Mouse (Mus musculus): ENCODE data around the gene Gm7534. TPM values are rescaled to one million over a fixed set of nuclear protein-coding genes. Genes with fewer than 3 reads are reported as not detected.
"Not testable (repeated sequence)": the region's sequence is repeated elsewhere in the genome, so short reads cannot be mapped to it uniquely, and the experiment has no call there.

Gm7534 gene
- polyA plus RNA-seq, 1 experiment = not detected

- H3K4me1 ChIP-seq (ENCODE audit: control insufficient read depth, insufficient read depth, low read length) = no peaks in the 10 kb centered on the region
- no peaks in the 10 kb centered on the region for H3K27me3 ChIP-seq (ENCODE audit: control insufficient read depth, insufficient read depth, low read length)
- no peak overlapping the region for H3K4me3 ChIP-seq (replicated peaks; ENCODE audit: insufficient read depth, low read depth, low read length)
- TF ChIP-seq CTCF (IDR thresholded peaks at IDR 0.05; ENCODE audit: borderline replicate concordance, insufficient read depth, low read depth, low read length) = no peak
- TF ChIP-seq POLR2A (IDR thresholded peaks at IDR 0.05; ENCODE audit: borderline replicate concordance, insufficient read depth, low read length) = no peak
- no peak overlapping the region for H3K27ac ChIP-seq (ENCODE audit: insufficient read depth, low read length)
- no peak for DNase-seq
- 97% methylated on average over 6 of the region's 6 CpGs for WGBS
These were observed 38.2 kb downstream of the Gm7534 start for GRCm38 (mm10) chr4:134164591-134164990.

GRCm38 (mm10) chr4:134160071-134160470 lies 42.7 kb downstream of the Gm7534 start:
- peak overlapping the region; percentile 58 for H3K4me3 ChIP-seq (replicated peaks; ENCODE audit: insufficient read depth, low read depth, low read length)
- 7% methylated on average over 30 of the region's 30 CpGs for WGBS
- not testable (repeated sequence) for H3K27ac ChIP-seq (ENCODE audit: insufficient read depth, low read length); H3K27me3 ChIP-seq (ENCODE audit: control insufficient read depth, insufficient read depth, low read length); H3K4me1 ChIP-seq (ENCODE audit: control insufficient read depth, insufficient read depth, low read length)
- peak; percentile 30 to 56 for DNase-seq

- no peak for DNase-seq
- Histone ChIP-seq H3K27me3 (ENCODE audit: control insufficient read depth, insufficient read depth, low read length) (no peaks in the 10 kb centered on the region), H3K27ac (ENCODE audit: insufficient read depth, low read length) (no peak overlapping the region), H3K4me1 (ENCODE audit: control insufficient read depth, insufficient read depth, low read length) (0 out of 2 replicates have a peak, but pooled peaks cover 3% of the 10 kb centered on the region), H3K4me3 (replicated peaks; ENCODE audit: insufficient read depth, low read depth, low read length) (no peak overlapping the region)
- WGBS = 74% methylated on average over 6 of the region's 6 CpGs
- TF ChIP-seq CTCF (IDR thresholded peaks at IDR 0.05; ENCODE audit: borderline replicate concordance, insufficient read depth, low read depth, low read length) = no peak
- no peak for TF ChIP-seq POLR2A (IDR thresholded peaks at IDR 0.05; ENCODE audit: borderline replicate concordance, insufficient read depth, low read length)
These were observed 44.0 kb downstream of the Gm7534 start for GRCm38 (mm10) chr4:134158774-134159173.

GRCm38 (mm10) chr4:134157558-134157957 lies 45.2 kb downstream of the Gm7534 start:
- Histone ChIP-seq H3K4me1 (ENCODE audit: control insufficient read depth, insufficient read depth, low read length) (0 out of 2 replicates have a peak, but pooled peaks cover 3% of the 10 kb centered on the region), H3K4me3 (replicated peaks; ENCODE audit: insufficient read depth, low read depth, low read length) (no peak overlapping the region), H3K27ac (ENCODE audit: insufficient read depth, low read length) (no peak overlapping the region), H3K27me3 (ENCODE audit: control insufficient read depth, insufficient read depth, low read length) (no peaks in the 10 kb centered on the region)
- TF ChIP-seq POLR2A (IDR thresholded peaks at IDR 0.05; ENCODE audit: borderline replicate concordance, insufficient read depth, low read length) (no peak), CTCF (IDR thresholded peaks at IDR 0.05; ENCODE audit: borderline replicate concordance, insufficient read depth, low read depth, low read length) (no peak)
- DNase-seq = no peak
- WGBS = 98% methylated on average over 2 of the region's 2 CpGs

GRCm38 (mm10) chr4:134156744-134157143 lies 46.1 kb downstream of the Gm7534 start:
- H3K27me3 ChIP-seq (ENCODE audit: control insufficient read depth, insufficient read depth, low read length) = no peaks in the 10 kb centered on the region
- WGBS = 78% methylated on average over 8 of the region's 8 CpGs
- TF ChIP-seq POLR2A (IDR thresholded peaks at IDR 0.05; ENCODE audit: borderline replicate concordance, insufficient read depth, low read length) (no peak), CTCF (IDR thresholded peaks at IDR 0.05; ENCODE audit: borderline replicate concordance, insufficient read depth, low read depth, low read length) (no peak)
- 0 out of 2 replicates have a peak, but pooled peaks cover 3% of the 10 kb centered on the region for H3K4me1 ChIP-seq (ENCODE audit: control insufficient read depth, insufficient read depth, low read length)
- H3K27ac ChIP-seq (ENCODE audit: insufficient read depth, low read length) = no peak overlapping the region
- DNase-seq = no peak
- no peak overlapping the region for H3K4me3 ChIP-seq (replicated peaks; ENCODE audit: insufficient read depth, low read depth, low read length)

- DNase-seq = no peak
- WGBS = 87% methylated on average over 10 of the region's 10 CpGs
- Histone ChIP-seq H3K27me3 (ENCODE audit: control insufficient read depth, insufficient read depth, low read length) (no peaks in the 10 kb centered on the region), H3K27ac (ENCODE audit: insufficient read depth, low read length) (no peak overlapping the region), H3K4me3 (replicated peaks; ENCODE audit: insufficient read depth, low read depth, low read length) (no peak overlapping the region), H3K4me1 (ENCODE audit: control insufficient read depth, insufficient read depth, low read length) (0 out of 2 replicates have a peak, but pooled peaks cover 3% of the 10 kb centered on the region)
- TF ChIP-seq CTCF (IDR thresholded peaks at IDR 0.05; ENCODE audit: borderline replicate concordance, insufficient read depth, low read depth, low read length) (no peak), POLR2A (IDR thresholded peaks at IDR 0.05; ENCODE audit: borderline replicate concordance, insufficient read depth, low read length) (no peak)
These were observed 46.8 kb downstream of the Gm7534 start for GRCm38 (mm10) chr4:134155961-134156465.

- no peak for DNase-seq
- H3K4me3 ChIP-seq (replicated peaks; ENCODE audit: insufficient read depth, low read depth, low read length) = no peak overlapping the region
- H3K27ac ChIP-seq (ENCODE audit: insufficient read depth, low read length) = no peak overlapping the region
- H3K4me1 ChIP-seq (ENCODE audit: control insufficient read depth, insufficient read depth, low read length) = 0 out of 2 replicates have a peak, but pooled peaks cover 3% of the 10 kb centered on the region
- no peaks in the 10 kb centered on the region for H3K27me3 ChIP-seq (ENCODE audit: control insufficient read depth, insufficient read depth, low read length)
- 87% methylated on average over 6 of the region's 6 CpGs for WGBS
- no peak for TF ChIP-seq CTCF (IDR thresholded peaks at IDR 0.05; ENCODE audit: borderline replicate concordance, insufficient read depth, low read depth, low read length)
- TF ChIP-seq POLR2A (IDR thresholded peaks at IDR 0.05; ENCODE audit: borderline replicate concordance, insufficient read depth, low read length) = no peak
These were observed 47.3 kb downstream of the Gm7534 start for GRCm38 (mm10) chr4:134155531-134155930.

- WGBS = 96% methylated on average over 3 of the region's 3 CpGs
These were observed 48.5 kb downstream of the Gm7534 start for GRCm38 (mm10) chr4:134154354-134154753.

More at GRCm38 (mm10) chr4:134154354-134154753, 48.5 kb downstream of the Gm7534 start:
- no peak for DNase-seq
- Histone ChIP-seq H3K27ac (ENCODE audit: insufficient read depth, low read length) (no peak overlapping the region), H3K4me1 (ENCODE audit: control insufficient read depth, insufficient read depth, low read length) (0 out of 2 replicates have a peak, but pooled peaks cover 3% of the 10 kb centered on the region), H3K27me3 (ENCODE audit: control insufficient read depth, insufficient read depth, low read length) (no peaks in the 10 kb centered on the region), H3K4me3 (replicated peaks; ENCODE audit: insufficient read depth, low read depth, low read length) (no peak overlapping the region)
- no peak for TF ChIP-seq CTCF (IDR thresholded peaks at IDR 0.05; ENCODE audit: borderline replicate concordance, insufficient read depth, low read depth, low read length)
- no peak for TF ChIP-seq POLR2A (IDR thresholded peaks at IDR 0.05; ENCODE audit: borderline replicate concordance, insufficient read depth, low read length)

Data from cerebellum, adult 2 months (tissue).